Mouse (Mus musculus) embryonic fibroblast, embryonic 13.5 days (primary cell): ENCODE measurements around the gene Trpv2.

ENCODE experiments used
- CTCF ChIP-seq: IDR thresholded peaks from 2 replicates; pipeline ENCODE4 v1.5.1; 2011; ENCODE audit warnings: mild to moderate bottlenecking, control low read depth, low read length, moderate library complexity, borderline replicate concordance; ENCODE audit not compliant: insufficient read depth
- POLR2A ChIP-seq: IDR thresholded peaks from 2 replicates; pipeline ENCODE4 v1.6.1; 2011; ENCODE audit warnings: low read depth, mild to moderate bottlenecking, control low read depth, low read length, moderate library complexity

DNA sequence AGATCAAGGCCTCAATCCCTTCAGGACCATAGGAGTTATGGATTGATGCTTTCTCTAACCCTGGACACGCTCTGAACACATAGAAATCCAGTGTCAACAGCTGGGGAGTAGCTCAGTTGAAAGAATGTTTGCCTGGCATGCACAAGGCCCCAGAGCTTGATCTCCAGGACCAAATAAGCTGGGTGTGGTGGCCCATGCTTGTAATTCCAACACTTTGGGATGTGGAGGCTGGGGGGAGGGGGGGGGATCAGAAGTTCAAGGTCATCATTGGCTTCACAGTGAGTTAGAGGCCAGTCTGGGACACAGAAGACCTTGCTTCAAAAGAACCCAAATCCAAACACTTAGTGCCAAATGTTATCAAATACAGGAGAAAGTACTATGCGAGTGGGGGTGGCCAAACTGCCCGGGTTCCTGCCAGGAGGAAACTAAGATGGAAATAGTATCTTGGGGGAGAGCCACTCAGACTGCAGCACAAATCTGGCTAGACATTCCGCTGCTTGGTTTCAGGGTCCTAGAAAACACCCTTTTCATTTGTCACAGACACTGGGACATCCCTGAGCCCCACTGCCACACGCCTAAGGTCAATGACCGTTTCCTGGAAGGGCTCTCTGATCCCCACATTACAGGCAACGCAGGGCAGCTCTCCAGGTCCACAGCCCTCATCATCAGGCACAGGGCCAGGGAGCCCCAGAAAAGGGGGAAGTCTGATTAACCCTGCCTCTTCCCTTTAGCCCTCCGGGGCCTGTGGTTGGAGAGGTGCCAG is 71.6 kb downstream of the Trpv2 start:
- TF ChIP-seq CTCF: no peak
- no peak for TF ChIP-seq POLR2A
